Mouse (Mus musculus) ES-E14 (cell line): ENCODE data around the gene Slirp. TPM values are rescaled to one million over a fixed set of nuclear protein-coding genes. Genes with fewer than 3 reads are reported as not detected.

Experiments used
- DNase-seq: peaks from one replicate; pipeline ENCODE4 v3.0.0-alpha.2; 2013; ENCODE audit warnings: low read depth, low spot score
- H3K27ac ChIP-seq: 2 replicates; pipeline ENCODE4 v1.5.1; 2012; ENCODE audit warnings: low read depth, mild to moderate bottlenecking, low read length, moderate library complexity, mixed read lengths; ENCODE audit not compliant: poor library complexity, insufficient read depth, severe bottlenecking
- H3K36me3 ChIP-seq: 2 replicates; pipeline ENCODE4 v1.6.1; 2012; ENCODE audit warnings: mild to moderate bottlenecking, low read length, moderate library complexity, mixed read lengths; ENCODE audit not compliant: control insufficient read depth, poor library complexity, insufficient read depth, severe bottlenecking
- H3K4me1 ChIP-seq, 2 experiments: fragments of 150-350 bp in 1 of 2; sonication (generic) in 1 of 2; 2 replicates each; pipeline ENCODE4 v1.6.1; 2012; ENCODE audit warnings: low read length in 2 of 2, mild to moderate bottlenecking in 1 of 2, mixed read lengths in 1 of 2; ENCODE audit not compliant: control insufficient read depth in 2 of 2, insufficient read depth in 2 of 2, poor library complexity in 1 of 2
- H3K4me3 ChIP-seq, 2 experiments: fragments of 150-350 bp in 1 of 2; sonication (generic) in 1 of 2; 2 replicates each; pipeline ENCODE4 v1.5.1; 2012; ENCODE audit warnings: low read length in 2 of 2, low read depth in 1 of 2, mild to moderate bottlenecking in 1 of 2, mixed read lengths in 1 of 2; ENCODE audit not compliant: insufficient read depth in 1 of 2, poor library complexity in 1 of 2, severe bottlenecking in 1 of 2
- H3K9ac ChIP-seq: 2 replicates; pipeline ENCODE4 v1.6.1; 2012; ENCODE audit warnings: low read depth, mild to moderate bottlenecking, low read length, mixed read lengths; ENCODE audit not compliant: poor library complexity, insufficient read depth, severe bottlenecking
- H3K9me3 ChIP-seq: fragments of 150-350 bp; sonication (generic); 2 replicates; pipeline ENCODE4 v1.6.1; 2012; ENCODE audit warnings: low read depth, mild to moderate bottlenecking, low read length; ENCODE audit not compliant: control insufficient read depth, insufficient read depth
- CHD2 ChIP-seq: IDR thresholded peaks from 2 replicates; pipeline ENCODE4 v1.6.1; 2014; ENCODE audit warnings: mild to moderate bottlenecking, low read depth, low read length, inconsistent platforms
- HCFC1 ChIP-seq: IDR thresholded peaks from 2 replicates; pipeline ENCODE4 v1.6.1; 2012; ENCODE audit warnings: low read length, inconsistent platforms, borderline replicate concordance; ENCODE audit not compliant: insufficient read depth
- MAFK ChIP-seq: IDR thresholded peaks from 2 replicates; pipeline ENCODE4 v1.6.1; 2014; ENCODE audit warnings: mild to moderate bottlenecking, low read depth, low read length, inconsistent platforms; ENCODE audit not compliant: insufficient read depth
- ZC3H11A ChIP-seq: IDR thresholded peaks from 2 replicates; pipeline ENCODE4 v1.6.1; 2012; ENCODE audit warnings: low read depth, mild to moderate bottlenecking, inconsistent platforms, low read length, borderline replicate concordance
- ZNF384 ChIP-seq: IDR thresholded peaks from 2 replicates; pipeline ENCODE4 v1.6.1; 2012; ENCODE audit warnings: low read depth, low read length, inconsistent platforms
- in situ Hi-C, 2 experiments: fragments of 600-800 bp; cut with MboI; formaldehyde crosslinking; loops; one replicate each; pipeline ENCODE4 v1.15.1; 2025; ENCODE audit warnings: low sequenced_read_pairs in 2 of 2, inconsistent platforms in 1 of 2; ENCODE audit not compliant: unreplicated experiment in 2 of 2
- total RNA-seq: library from RNA; depleted of rRNA; stranded (reverse); fragments of 300-350 nt; gene quantifications from 2 replicates; pipeline ENCODE4 v1.2.3, GENCODE M21; 2012

Gene Slirp
- total RNA-seq, 1 experiment: 175 TPM

DNA sequence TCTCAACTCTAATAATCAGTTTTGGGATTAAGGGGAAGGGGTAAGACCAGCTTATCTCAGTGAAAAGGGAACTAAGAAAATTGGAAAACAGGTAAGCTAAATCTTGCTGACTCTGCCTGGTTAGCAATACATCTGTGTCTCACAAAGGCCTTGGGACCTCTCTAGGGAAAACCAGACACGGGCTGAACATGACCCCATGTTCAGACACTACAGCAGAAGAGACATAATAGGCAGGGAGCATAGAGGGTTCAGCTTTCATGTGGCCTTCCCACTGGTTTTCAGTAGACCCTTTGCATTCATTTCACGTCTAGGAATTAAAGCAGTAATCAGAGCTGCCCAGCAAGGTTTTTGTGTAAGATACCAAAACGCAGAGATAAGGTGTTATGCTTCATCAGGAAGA is 19.2 kb upstream of the Slirp start:
- Histone ChIP-seq H3K9ac (no peak overlapping the region), H3K36me3 (peaks cover 24% of the 10 kb centered on the region), H3K4me1 (no peaks in the 10 kb centered on the region; a peak in 1 of 4 replicates), H3K4me3 (no peak overlapping the region), H3K9me3 (no peaks in the 10 kb centered on the region), H3K27ac (no peak overlapping the region)
- DNase-seq: no peak
- in situ Hi-C loops: no loop called here
- no peak for TF ChIP-seq CHD2
- no peak for TF ChIP-seq HCFC1
- TF ChIP-seq ZNF384: no peak
- no peak for TF ChIP-seq ZC3H11A
- no peak for TF ChIP-seq MAFK

- no peak for DNase-seq
- in situ Hi-C loops: no loop called here
- peaks cover 40% of the 10 kb centered on the region for H3K36me3 ChIP-seq
- TF ChIP-seq ZC3H11A (no peak), MAFK (no peak), ZNF384 (no peak), HCFC1 (no peak), CHD2 (no peak)
- H3K9ac ChIP-seq: no peak overlapping the region
- no peak overlapping the region for H3K27ac ChIP-seq
- no peak overlapping the region for H3K4me3 ChIP-seq
- H3K9me3 ChIP-seq: no peaks in the 10 kb centered on the region
- H3K4me1 ChIP-seq: peaks cover 0 to 2% of the 10 kb centered on the region in 2 experiments; a peak in 2 of 4 replicates
Measured at GRCm38 (mm10) chr12:87426354-87427031, 17.2 kb upstream of the Slirp start.

DNA sequence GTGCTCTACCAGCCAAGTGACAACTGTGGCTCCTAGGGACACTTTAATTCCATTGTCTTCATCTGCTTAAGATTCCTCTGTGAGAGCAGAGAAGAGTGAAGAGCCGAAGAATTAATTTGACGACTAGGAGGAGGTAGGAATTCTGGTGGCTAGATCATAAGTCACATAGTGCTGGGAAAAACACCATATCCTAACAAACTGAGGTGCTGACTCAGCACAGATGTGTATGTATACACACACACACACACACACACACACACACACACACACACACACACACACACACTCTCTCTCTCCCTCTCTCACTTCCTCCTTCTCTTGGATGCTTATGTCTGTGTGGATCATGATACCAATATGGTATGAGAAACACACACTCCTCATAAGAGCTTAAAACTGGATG is 15.4 kb upstream of the Slirp start:
- Histone ChIP-seq H3K9me3 (no peaks in the 10 kb centered on the region), H3K36me3 (peaks cover 52% of the 10 kb centered on the region), H3K9ac (no peak overlapping the region), H3K4me3 (no peak overlapping the region), H3K4me1 (peaks cover 0 to 2% of the 10 kb centered on the region in 2 experiments; a peak in 2 of 4 replicates), H3K27ac (no peak overlapping the region)
- TF ChIP-seq ZNF384: no peak
- TF ChIP-seq MAFK: peak; percentile 67
- no peak for TF ChIP-seq CHD2
- in situ Hi-C loops: no loop called here
- no peak for DNase-seq

DNA sequence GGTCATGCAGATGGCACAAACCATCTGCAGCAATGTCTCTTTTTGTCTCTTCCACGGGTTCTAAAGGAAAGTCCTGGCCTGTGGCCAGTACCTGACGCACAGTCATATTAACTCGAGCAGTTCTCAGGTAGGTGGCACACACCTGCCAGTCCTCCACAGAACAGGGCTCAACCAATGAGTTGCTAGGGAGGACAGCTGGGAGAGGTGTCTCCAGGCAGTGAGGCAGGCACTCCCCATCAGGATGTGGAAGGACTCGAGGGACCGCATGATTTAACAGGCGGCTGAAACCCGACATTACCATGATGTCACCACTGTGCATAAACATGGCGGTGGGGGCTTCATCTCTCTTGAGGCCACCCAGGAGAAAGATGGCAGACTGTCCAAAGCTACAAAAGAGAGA is 14.8 kb upstream of the Slirp start:
- no peak for DNase-seq
- Histone ChIP-seq H3K9me3 (no peaks in the 10 kb centered on the region), H3K4me1 (peaks cover 0 to 2% of the 10 kb centered on the region in 2 experiments; a peak in 2 of 4 replicates), H3K4me3 (no peak overlapping the region), H3K27ac (no peak overlapping the region), H3K36me3 (peaks cover 57% of the 10 kb centered on the region), H3K9ac (no peak overlapping the region)
- in situ Hi-C loops: no loop called here
- TF ChIP-seq HCFC1: no peak
